Mouse (Mus musculus) spleen, postnatal 4 days (tissue): Measurements from ENCODE around the gene Ccdc65.
A peak's percentile ranks its signal among the peaks of the same experiment; 100 is the strongest.

Source experiments
- DNase-seq, 2 experiments: peaks; one replicate each; pipeline ENCODE4 v3.0.0; 2022; ENCODE audit warnings: low spot score in 2 of 2

Gene Ccdc65

GRCm38 (mm10) chr15:98707766-98708372 is at the start of gene Ccdc65:
Gene Ccdc65 (plus strand): TSS chr15:98708207.
- DNase-seq = peak; percentile 76 to 87

GRCm38 (mm10) chr15:98662198-98662566 is 45.8 kb upstream of the Ccdc65 start:
- peak in 1 of 2 experiments; percentile 27 for DNase-seq

GRCm38 (mm10) chr15:98662567-98663545 is 45.2 kb upstream of the Ccdc65 start, which contains the start of gene Ddx23:
Gene Ddx23 (minus strand): TSS chr15:98662894.
- DNase-seq = peak; percentile 95 to 97

- DNase-seq = no peak
Measured at GRCm38 (mm10) chr15:98664042-98664907, 43.7 kb upstream of the Ccdc65 start.

GRCm38 (mm10) chr15:98672592-98672991 is 35.4 kb upstream of the Ccdc65 start:
- DNase-seq = no peak

GRCm38 (mm10) chr15:98673732-98674131 is 34.3 kb upstream of the Ccdc65 start:
- no peak for DNase-seq

- DNase-seq = no peak
Measured at GRCm38 (mm10) chr15:98674284-98674993, 33.6 kb upstream of the Ccdc65 start.

GRCm38 (mm10) chr15:98674994-98675545 is 32.9 kb upstream of the Ccdc65 start:
- DNase-seq = no peak

- DNase-seq = no peak
Measured at GRCm38 (mm10) chr15:98675634-98676250, 32.3 kb upstream of the Ccdc65 start.

- DNase-seq = no peak
Measured at GRCm38 (mm10) chr15:98676471-98676870, 31.5 kb upstream of the Ccdc65 start.

GRCm38 (mm10) chr15:98676940-98677728 is 30.9 kb upstream of the Ccdc65 start, which contains the start of gene Rnd1:
Gene Rnd1 (minus strand): TSS chr15:98677461.
- DNase-seq = peak; percentile 61 to 77

- DNase-seq = no peak
Measured at GRCm38 (mm10) chr15:98677977-98678376, 30.0 kb upstream of the Ccdc65 start.

- DNase-seq = no peak
Measured at GRCm38 (mm10) chr15:98680660-98681059, 27.3 kb upstream of the Ccdc65 start.

- DNase-seq = no peak
Measured at GRCm38 (mm10) chr15:98681633-98682032, 26.4 kb upstream of the Ccdc65 start.

- no peak for DNase-seq
Measured at GRCm38 (mm10) chr15:98683177-98683576, 24.8 kb upstream of the Ccdc65 start.

GRCm38 (mm10) chr15:98683746-98684145 is 24.3 kb upstream of the Ccdc65 start:
- DNase-seq = no peak

GRCm38 (mm10) chr15:98685926-98686325 is 22.1 kb upstream of the Ccdc65 start:
- no peak for DNase-seq

GRCm38 (mm10) chr15:98689682-98690081 is 18.3 kb upstream of the Ccdc65 start:
- no peak for DNase-seq

- DNase-seq = no peak
Measured at GRCm38 (mm10) chr15:98691486-98692147, 16.4 kb upstream of the Ccdc65 start.
